Mouse (Mus musculus) liver, embryonic 14.5 days (tissue): ENCODE data around the gene Dapk3.

Experiments used
- CTCF ChIP-seq: IDR thresholded peaks from 2 replicates; pipeline ENCODE4 v1.5.1; 2016; ENCODE audit warnings: antibody characterized with exemption, low read depth, control low read depth
- EP300 ChIP-seq: IDR thresholded peaks from 2 replicates; pipeline ENCODE4 v1.6.1; 2016; ENCODE audit warnings: antibody characterized with exemption, low read depth

DNA sequence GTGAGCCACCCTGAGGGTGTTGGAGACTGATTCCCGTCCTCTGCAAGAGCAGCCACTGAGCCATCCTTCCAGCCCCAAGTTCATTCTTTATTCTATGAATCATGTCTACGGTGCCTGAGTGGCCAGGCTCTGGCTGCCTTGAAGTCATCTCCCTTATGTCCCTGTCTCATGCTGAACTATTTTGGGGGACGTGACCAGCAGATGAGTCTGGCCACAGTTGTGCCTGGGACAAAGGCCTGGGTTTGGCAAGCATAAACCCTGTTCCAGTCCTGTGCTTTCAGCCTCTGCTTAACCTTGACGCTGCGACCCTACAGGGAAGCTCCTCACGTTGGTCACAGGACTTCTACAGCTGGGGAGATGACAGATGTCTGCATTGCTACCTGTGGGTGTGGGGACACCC, 14.5 kb downstream of the Dapk3 start:
- no peak for TF ChIP-seq CTCF
- no peak for TF ChIP-seq EP300
